Mouse (Mus musculus) regulatory T cell (primary cell): Measurements from ENCODE around the gene Gm10770.
"Not testable (repeated sequence)": the region's sequence is repeated elsewhere in the genome, so short reads cannot be mapped to it uniquely, and the experiment has no call there.

Experiments
- in situ Hi-C: fragments of 300-600 bp; cut with MboI, MseI; formaldehyde crosslinking; loops from one replicate; pipeline ENCODE4 v1.15.1; 2025; ENCODE audit warnings: high pct_unique_total_duplicates

Gene Gm10770

DNA sequence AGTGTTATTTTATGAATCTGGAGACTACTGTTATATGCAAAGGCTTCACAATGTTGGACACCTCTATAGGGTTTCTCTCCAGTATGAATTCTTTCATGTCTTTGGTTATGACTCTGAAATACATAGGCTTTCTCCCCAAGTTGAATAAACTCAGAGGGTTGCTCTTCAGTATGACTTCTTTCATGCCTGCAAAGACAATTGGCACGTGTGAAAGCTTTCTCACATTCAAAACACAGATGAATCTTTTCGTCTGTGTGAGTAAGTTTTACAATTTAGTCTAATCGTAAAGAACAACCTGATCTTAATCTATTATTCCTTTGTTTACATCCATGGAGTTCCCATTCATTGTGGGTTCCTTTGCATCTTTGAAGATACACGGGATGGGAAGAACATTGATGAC is at the start of gene Gm10770:
TSS of gene Gm10770 (minus strand) at position 101 of the 400 bp plus-strand sequence.
- in situ Hi-C loops: not testable (repeated sequence)

DNA sequence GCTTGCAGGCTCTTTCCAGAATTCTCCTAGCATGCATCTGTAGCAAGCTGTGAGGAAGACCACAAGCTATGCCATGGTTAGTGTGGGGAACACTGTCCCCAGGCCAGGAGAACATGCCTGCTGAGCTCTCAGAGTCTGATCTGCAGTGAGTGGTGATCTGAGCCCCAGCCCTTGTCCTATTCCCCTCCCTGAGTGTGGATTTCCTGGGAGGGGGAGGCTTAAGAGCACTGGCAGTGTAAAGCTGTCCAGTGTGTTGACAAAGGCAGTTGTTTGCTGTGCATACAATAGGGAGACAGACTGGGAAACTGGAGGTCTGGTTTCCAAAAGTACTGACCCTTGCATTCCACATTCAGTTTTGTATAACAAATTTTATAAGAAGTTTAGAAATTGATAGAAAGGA is 43.8 kb upstream of the Gm10770 start:
- in situ Hi-C loops: loop anchor here (5.0 kb wide), 1 partner anchor 214 kb away; no protein-coding TSS in a partner anchor

- in situ Hi-C loops: not testable (repeated sequence)
These were observed 38.9 kb upstream of the Gm10770 start for GRCm38 (mm10) chr2:150218363-150218725.

DNA sequence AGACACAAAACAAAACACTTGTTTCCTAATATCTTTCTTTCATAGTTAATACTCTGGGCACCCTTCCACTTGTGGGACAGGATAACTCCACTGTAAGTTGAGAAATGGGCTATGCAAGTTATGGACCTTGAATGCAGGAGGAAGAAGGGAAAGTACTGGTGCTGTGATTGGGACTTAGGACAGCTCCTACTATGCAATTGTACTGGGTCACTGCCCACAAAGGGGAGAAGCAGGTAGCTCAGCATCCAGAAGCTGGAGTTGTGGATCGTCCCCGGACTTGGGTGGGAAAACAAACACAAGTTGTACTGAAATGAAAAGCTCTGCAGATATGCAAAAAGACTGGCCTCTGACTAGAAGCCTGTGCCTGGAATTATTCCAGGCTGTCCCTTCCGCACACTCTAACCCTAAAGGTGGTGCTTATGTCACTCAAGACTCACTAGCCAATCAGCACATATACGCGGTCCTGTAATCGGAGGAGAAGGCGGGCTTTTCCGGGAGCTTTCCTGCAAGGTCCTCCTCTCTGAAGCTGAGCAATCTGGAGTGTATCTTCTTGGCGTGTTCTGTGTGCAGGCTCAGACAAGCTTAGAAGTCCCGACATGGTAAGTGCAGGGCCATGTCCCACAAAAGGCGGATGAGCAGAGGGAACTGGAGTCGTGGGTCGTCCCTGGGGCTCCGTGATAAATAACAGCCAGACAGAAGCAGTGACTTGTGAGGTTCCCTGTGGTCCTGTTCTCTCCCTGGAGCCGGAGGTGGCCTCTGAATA is 38.3 kb upstream of the Gm10770 start, which contains the start of gene Zfp937:
TSS of gene Zfp937 (plus strand) at position 474 of the 763 bp plus-strand sequence.
- in situ Hi-C loops: not testable (repeated sequence)

- in situ Hi-C loops: not testable (repeated sequence)
These were observed 2.1 kb upstream of the Gm10770 start, which contains the start of gene Gm14139 for GRCm38 (mm10) chr2:150181570-150181999. Gene Gm14139 (plus strand): TSS chr2:150181755.

GRCm38 (mm10) chr2:150181046-150181445 is 1.6 kb upstream of the Gm10770 start:
- in situ Hi-C loops: not testable (repeated sequence)

DNA sequence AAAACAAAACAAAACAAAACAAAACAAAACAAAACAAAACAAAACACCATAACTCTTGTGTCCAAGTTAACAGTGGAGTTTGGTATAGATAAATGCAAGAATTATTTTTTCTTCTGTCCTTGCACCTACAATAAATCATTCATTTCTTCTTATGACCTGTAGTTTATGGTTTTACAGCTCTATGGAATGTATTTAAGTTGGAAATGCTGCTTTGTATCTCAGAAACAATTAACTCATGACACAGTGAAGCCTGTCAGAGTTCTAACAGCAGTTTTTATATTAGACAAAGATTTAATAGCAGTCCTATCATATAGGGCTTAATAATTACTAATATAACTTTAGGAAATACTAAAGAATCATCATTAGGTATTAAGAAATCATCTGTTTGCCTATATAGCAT is 5.6 kb downstream of the Gm10770 start:
- in situ Hi-C loops: no loop called here

GRCm38 (mm10) chr2:150166703-150167102 is 12.8 kb downstream of the Gm10770 start:
- in situ Hi-C loops: no loop called here

GRCm38 (mm10) chr2:150136435-150136897 is 43.0 kb downstream of the Gm10770 start, which contains the start of gene Zfp120:
Gene Zfp120 (minus strand): TSS chr2:150136708.
- in situ Hi-C loops: loop anchor here (5.0 to 10.0 kb wide), 3 partner anchors 176 to 1252 kb away; no protein-coding TSS in a partner anchor

- in situ Hi-C loops: loop anchor here (10.0 kb wide), 2 partner anchors 542 to 1248 kb away; no protein-coding TSS in a partner anchor
These were observed 46.7 kb downstream of the Gm10770 start for GRCm38 (mm10) chr2:150132773-150133172.

GRCm38 (mm10) chr2:150132002-150132401 is 47.5 kb downstream of the Gm10770 start:
- in situ Hi-C loops: loop anchor here (10.0 kb wide), 2 partner anchors 543 to 1247 kb away; no protein-coding TSS in a partner anchor
